Mouse (Mus musculus): ENCODE measurements at regions not wholly inside any gene's neighbourhood (a gene's known extent, or its start where the extent isn't known, plus 50 kb on each side); places are given as distances from the start of the nearest gene placed in this dataset.

DNA sequence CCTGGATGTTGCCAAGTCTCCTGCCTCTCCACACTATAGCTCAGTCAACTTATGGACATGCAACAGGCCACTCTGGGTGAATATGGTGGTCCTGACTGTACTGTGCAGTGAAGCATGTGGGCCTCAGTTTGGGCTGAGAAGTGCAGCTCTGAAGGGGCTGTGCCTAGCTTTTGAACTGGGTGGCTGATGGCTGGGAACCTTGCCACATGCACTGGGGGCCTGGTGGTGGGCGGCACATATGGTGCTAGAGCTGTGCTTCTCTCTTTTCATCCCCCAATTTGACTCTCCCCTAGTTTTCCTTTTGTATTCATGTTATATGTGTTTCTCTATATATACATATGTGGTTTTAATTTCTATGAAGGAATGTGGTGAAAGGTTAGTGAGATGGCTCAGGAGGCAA, 2144.2 kb upstream of the Lrrc6 start:
- TF ChIP-seq ZC3H11A (IDR thresholded peaks at IDR 0.05; ENCODE audit: borderline replicate concordance, low read depth, low read length): no peak
- TF ChIP-seq CHD2 (IDR thresholded peaks at IDR 0.05; ENCODE audit: low read depth, low read length): no peak
- TF ChIP-seq MAFK (IDR thresholded peaks at IDR 0.05; ENCODE audit: insufficient read depth, low read depth, low read length): no peak
- TF ChIP-seq HCFC1 (IDR thresholded peaks at IDR 0.05; ENCODE audit: borderline replicate concordance, insufficient read depth, low read length): no peak
- TF ChIP-seq ZNF384 (IDR thresholded peaks at IDR 0.05; ENCODE audit: low read depth, low read length): no peak
